Mouse (Mus musculus): Measurements from ENCODE around the gene Olfr732. TPM values are rescaled to one million over a fixed set of nuclear protein-coding genes. Genes with fewer than 3 reads are reported as not detected.

Olfr732 gene
- polyA plus RNA-seq (2016; fragmentation: Nextera tagmentation; extraction: Ambion mirVana): not detected in 2 replicates

DNA sequence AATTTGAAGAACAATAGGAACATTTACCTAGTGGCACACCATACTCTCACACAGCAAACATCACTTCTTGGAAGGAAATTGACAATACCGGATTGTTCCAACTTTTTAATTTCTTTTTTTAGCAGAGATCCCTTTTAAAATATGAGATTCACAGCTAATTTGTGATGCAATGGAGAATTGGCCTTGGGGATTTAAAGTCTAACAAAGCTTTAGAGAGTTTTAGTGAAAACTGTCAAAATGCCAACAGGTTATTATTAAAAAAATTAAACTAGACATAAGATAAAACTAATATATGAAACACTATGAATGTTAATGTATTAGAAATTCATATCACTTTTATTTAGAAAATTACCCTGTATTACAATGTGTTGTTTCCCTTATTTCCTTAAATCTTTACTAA is at the start of gene Olfr732:
Olfr732 (minus strand) TSS at position 101 of the 400 bp plus-strand sequence.
- DNase-seq (ENCODE audit: extremely low spot score, low spot score): no peak
- H3K27me3 ChIP-seq (ENCODE audit: poor library complexity, severe bottlenecking): no peaks in the 10 kb centered on the region
- no peak within 1 kb of the TSS for H3K27ac ChIP-seq
- H3K9me3 ChIP-seq: no peaks in the 10 kb centered on the region
- H3K4me1 ChIP-seq: no peaks in the 10 kb centered on the region
- 85% methylated on average over 1 of the region's 1 CpGs for WGBS
- H3K4me3 ChIP-seq: no peak within 1 kb of the TSS
- H3K36me3 ChIP-seq (replicated peaks): no peaks in the 10 kb centered on the region

DNA sequence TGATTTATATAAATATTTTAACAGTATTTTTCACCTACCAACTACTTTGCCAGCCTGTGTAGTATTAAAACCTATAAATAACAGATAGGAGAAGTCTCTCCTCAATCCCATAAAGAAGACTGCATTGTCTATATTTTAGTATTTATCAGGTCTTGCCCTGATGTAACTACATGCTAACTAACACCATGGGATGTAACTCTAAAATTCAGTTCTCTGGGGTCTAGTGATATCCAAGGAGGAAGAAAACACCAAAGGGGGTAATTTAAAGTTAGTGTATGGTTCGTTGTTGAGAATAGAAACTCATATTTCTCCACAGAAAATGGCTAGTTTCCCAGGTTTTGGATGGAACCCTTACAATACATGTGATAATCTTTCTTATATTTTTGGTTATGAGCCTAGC is 42.7 kb upstream of the Olfr732 start, which contains the start of gene Olfr734:
Olfr734 (minus strand) TSS at position 101 of the 400 bp plus-strand sequence.
- Histone ChIP-seq H3K9me3 (no peaks in the 10 kb centered on the region), H3K36me3 (replicated peaks) (no peaks in the 10 kb centered on the region), H3K27me3 (ENCODE audit: poor library complexity, severe bottlenecking) (no peaks in the 10 kb centered on the region), H3K4me1 (no peaks in the 10 kb centered on the region), H3K4me3 (no peak within 1 kb of the TSS), H3K27ac (no peak within 1 kb of the TSS)
- DNase-seq (ENCODE audit: extremely low spot score, low spot score): no peak
- WGBS: 86% methylated on average over 1 of the region's 1 CpGs

DNA sequence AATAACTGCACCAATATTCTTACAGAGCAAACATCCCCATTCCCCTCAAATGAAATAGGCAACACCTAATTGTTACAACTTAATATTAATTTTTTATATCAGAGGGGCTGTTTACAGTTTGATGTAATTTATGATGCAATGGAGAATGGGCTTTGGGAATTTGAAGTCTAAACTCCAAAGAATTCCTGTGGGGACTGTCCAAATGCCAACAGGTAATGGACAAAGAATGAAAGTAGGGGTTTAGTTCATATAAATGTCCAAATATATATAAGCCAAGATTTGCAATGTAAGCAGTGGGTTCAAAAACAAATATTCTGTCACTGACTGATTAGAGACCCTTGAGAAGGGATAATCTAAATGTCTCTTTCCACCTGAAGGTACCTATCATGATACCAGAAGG is 17.4 kb upstream of the Olfr732 start, which contains the start of gene Olfr733:
Olfr733 (minus strand) TSS at position 101 of the 400 bp plus-strand sequence.
- Histone ChIP-seq H3K27me3 (ENCODE audit: poor library complexity, severe bottlenecking) (no peaks in the 10 kb centered on the region), H3K4me3 (no peak within 1 kb of the TSS), H3K36me3 (replicated peaks) (no peaks in the 10 kb centered on the region), H3K27ac (no peak within 1 kb of the TSS), H3K4me1 (no peaks in the 10 kb centered on the region), H3K9me3 (no peaks in the 10 kb centered on the region; the same call in 1 of the 2 replicates)
- DNase-seq (ENCODE audit: extremely low spot score, low spot score): no peak

DNA sequence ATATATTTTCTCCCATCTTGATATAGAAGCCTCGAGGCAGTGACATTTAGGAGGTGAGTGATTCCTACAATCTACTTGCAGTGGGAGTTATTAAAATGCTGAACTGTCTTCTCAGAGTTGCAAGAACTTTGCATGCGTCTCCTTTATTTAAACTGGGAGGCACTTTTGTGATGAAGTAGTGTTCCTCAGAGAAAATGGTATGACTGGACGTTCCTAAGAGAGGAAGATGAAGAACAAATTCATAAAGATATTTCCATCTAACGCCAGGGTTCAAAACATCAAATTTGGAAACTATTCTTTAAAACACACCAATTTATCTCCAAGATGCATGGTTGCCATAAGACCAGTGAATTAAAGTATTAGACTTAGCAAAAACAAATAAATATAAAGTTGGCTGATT is 42.2 kb downstream of the Olfr732 start, which contains the start of gene Olfr731:
Olfr731 (minus strand) TSS at position 101 of the 400 bp plus-strand sequence.
- Histone ChIP-seq H3K27me3 (ENCODE audit: poor library complexity, severe bottlenecking) (no peaks in the 10 kb centered on the region), H3K9me3 (no peaks in the 10 kb centered on the region), H3K4me3 (no peak within 1 kb of the TSS), H3K4me1 (no peaks in the 10 kb centered on the region), H3K36me3 (replicated peaks) (no peaks in the 10 kb centered on the region), H3K27ac (no peak within 1 kb of the TSS)
- 88% methylated on average over 4 of the region's 4 CpGs for WGBS
- DNase-seq (ENCODE audit: extremely low spot score, low spot score): no peak

Other genes starting within 250 kb of the Olfr732 start
- gene Olfr725, start 243.8 kb downstream of the Olfr732 start, polyA plus RNA-seq (2016; fragmentation: Nextera tagmentation; extraction: Ambion mirVana): not detected in 2 replicates
- not detected in 2 replicates for gene Olfr726, start 193.3 kb downstream of the Olfr732 start, polyA plus RNA-seq (2016; fragmentation: Nextera tagmentation; extraction: Ambion mirVana)
- not detected in 2 replicates for gene Olfr727, start 161.0 kb downstream of the Olfr732 start, polyA plus RNA-seq (2016; fragmentation: Nextera tagmentation; extraction: Ambion mirVana)
- gene Olfr728, start 141.5 kb downstream of the Olfr732 start, polyA plus RNA-seq (2016; fragmentation: Nextera tagmentation; extraction: Ambion mirVana): not detected in 2 replicates
- not detected in 2 replicates for gene Olfr729, start 131.3 kb downstream of the Olfr732 start, polyA plus RNA-seq (2016; fragmentation: Nextera tagmentation; extraction: Ambion mirVana)
- gene Olfr730, start 96.0 kb downstream of the Olfr732 start, polyA plus RNA-seq (2016; fragmentation: Nextera tagmentation; extraction: Ambion mirVana): not detected in 2 replicates
- not detected in 2 replicates for gene Olfr731, start 42.3 kb downstream of the Olfr732 start, polyA plus RNA-seq (2016; fragmentation: Nextera tagmentation; extraction: Ambion mirVana)
- not detected in 2 replicates for gene Olfr733, start 17.3 kb upstream of the Olfr732 start, polyA plus RNA-seq (2016; fragmentation: Nextera tagmentation; extraction: Ambion mirVana)
- gene Olfr734, start 42.6 kb upstream of the Olfr732 start, polyA plus RNA-seq (2016; fragmentation: Nextera tagmentation; extraction: Ambion mirVana): not detected in 2 replicates
- not detected in 2 replicates for gene Olfr735, start 64.7 kb upstream of the Olfr732 start, polyA plus RNA-seq (2016; fragmentation: Nextera tagmentation; extraction: Ambion mirVana)
- gene Tlr11, start 73.7 kb upstream of the Olfr732 start, polyA plus RNA-seq (2016; fragmentation: Nextera tagmentation; extraction: Ambion mirVana): not detected in 2 replicates
- not detected in 2 replicates for gene Olfr736, start 97.0 kb upstream of the Olfr732 start, polyA plus RNA-seq (2016; fragmentation: Nextera tagmentation; extraction: Ambion mirVana)
- gene Olfr738, start 123.4 kb upstream of the Olfr732 start, polyA plus RNA-seq (2016; fragmentation: Nextera tagmentation; extraction: Ambion mirVana): not detected in 2 replicates
- gene Olfr739, start 134.4 kb upstream of the Olfr732 start, polyA plus RNA-seq (2016; fragmentation: Nextera tagmentation; extraction: Ambion mirVana): not detected in 2 replicates
- gene Olfr740, start 161.3 kb upstream of the Olfr732 start, polyA plus RNA-seq (2016; fragmentation: Nextera tagmentation; extraction: Ambion mirVana): not detected in 2 replicates
- not detected in 2 replicates for gene Olfr741, start 188.5 kb upstream of the Olfr732 start, polyA plus RNA-seq (2016; fragmentation: Nextera tagmentation; extraction: Ambion mirVana)
- not detected in 2 replicates for gene Olfr742, start 219.4 kb upstream of the Olfr732 start, polyA plus RNA-seq (2016; fragmentation: Nextera tagmentation; extraction: Ambion mirVana)
- gene Olfr743, start 237.6 kb upstream of the Olfr732 start, polyA plus RNA-seq (2016; fragmentation: Nextera tagmentation; extraction: Ambion mirVana): not detected in 2 replicates